Mouse (Mus musculus) layer of hippocampus, adult 11-12 months (tissue): ENCODE results near the gene Egflam.

Experiments
- DNase-seq: peaks from one replicate; pipeline ENCODE4 v3.0.0; 2022; ENCODE audit warnings: low spot score

Egflam gene

GRCm38 (mm10) chr15:7397818-7398608 lies at the start of gene Egflam:
Egflam (minus strand) TSS chr15:7398395.
- no peak for DNase-seq

GRCm38 (mm10) chr15:7443396-7444315 lies 45.5 kb upstream of the Egflam start:
- peak; percentile 32 for DNase-seq

DNA sequence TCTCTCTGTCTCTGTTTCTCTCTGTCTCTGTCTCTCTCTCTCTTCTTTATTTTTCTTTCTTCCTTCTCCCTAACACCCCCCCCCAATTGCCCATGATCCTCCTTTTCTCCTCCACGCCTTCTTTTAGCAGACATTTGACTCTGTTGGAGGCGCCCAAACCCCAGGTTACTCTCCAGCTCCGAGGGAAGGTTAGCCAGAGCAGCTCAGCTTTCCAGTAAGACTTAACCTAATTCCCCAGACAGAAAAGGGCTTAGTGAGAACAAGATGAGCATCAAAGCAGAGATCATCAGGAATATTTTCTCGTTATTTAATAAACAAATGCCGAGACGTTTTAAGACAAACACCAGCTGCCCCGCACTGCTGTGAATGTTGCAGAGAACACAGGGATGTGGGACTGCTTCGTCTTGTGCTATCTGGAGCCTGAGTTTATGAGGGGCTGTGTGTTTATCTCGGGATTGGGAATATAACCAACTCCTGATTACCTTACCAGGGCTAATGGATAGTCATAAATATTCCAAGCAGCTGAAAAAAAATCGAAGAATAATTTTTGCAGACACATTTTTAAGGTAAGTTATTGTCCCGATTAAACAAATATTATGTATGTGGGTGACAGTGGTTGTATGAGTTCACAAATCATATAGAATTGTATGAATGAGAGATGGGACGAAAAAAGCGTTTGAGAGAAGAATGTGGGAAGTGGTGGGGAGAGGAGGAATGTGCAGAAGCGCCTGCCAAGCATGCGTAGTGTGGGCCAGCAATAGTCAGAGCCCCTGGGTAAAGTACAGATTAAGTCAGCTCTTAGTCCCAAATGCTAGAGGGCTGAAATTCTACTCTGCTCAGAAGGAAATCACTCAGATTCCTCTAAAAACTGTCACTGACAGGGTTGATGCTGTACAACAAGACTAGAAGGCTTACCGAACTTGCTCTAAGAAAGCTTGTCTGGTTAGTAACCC lies 44.2 kb upstream of the Egflam start:
- no peak for DNase-seq

- DNase-seq: no peak
These were observed 26.1 kb upstream of the Egflam start for GRCm38 (mm10) chr15:7424282-7424681.

- no peak for DNase-seq
These were observed 6.3 kb upstream of the Egflam start for GRCm38 (mm10) chr15:7404521-7404920.

- DNase-seq: no peak
These were observed 680 bp upstream of the Egflam start for GRCm38 (mm10) chr15:7398609-7399540.

GRCm38 (mm10) chr15:7397446-7397817 lies 763 bp downstream of the Egflam start:
- no peak for DNase-seq

GRCm38 (mm10) chr15:7383349-7383748 lies 14.8 kb downstream of the Egflam start:
- DNase-seq: no peak

DNA sequence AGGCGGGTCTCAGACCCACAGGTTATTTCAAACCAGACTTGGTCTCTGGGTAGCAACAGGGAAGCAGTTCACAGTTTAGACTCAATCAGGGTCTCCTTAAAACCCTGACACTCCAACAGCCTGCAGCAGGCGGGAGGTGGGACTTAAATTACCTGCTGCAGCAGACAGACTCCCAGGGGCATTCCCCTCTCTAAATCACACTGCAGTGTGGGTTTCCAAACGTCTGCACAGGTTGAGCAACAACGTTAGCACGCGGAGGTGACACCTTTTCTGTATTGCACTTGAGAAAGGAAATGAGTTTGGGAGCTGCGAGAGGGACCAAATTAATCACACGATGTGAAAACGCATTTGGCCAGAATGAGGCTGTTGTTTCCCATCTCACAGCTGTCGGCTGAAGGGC lies 15.7 kb downstream of the Egflam start:
- no peak for DNase-seq

DNA sequence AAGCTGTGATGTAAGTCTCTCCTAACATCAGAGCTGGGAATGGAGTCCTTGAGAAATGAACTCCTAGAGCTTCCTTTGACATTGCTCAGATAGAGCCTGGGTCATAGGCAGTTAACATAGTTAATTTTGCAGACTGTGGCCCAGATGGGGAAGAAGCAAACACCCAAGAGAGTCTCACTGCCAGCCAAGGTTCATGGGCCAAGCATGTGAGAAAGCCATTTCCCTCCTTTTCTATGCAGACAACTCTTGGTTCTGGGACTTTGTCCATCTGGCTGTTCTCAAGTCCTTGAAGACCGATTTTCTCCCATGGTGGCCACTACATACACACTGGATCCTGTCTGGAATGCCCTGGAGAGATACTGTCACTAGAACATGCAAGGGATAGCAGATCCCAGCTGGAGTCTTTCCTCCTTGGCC lies 45.6 kb downstream of the Egflam start:
- no peak for DNase-seq

DNA sequence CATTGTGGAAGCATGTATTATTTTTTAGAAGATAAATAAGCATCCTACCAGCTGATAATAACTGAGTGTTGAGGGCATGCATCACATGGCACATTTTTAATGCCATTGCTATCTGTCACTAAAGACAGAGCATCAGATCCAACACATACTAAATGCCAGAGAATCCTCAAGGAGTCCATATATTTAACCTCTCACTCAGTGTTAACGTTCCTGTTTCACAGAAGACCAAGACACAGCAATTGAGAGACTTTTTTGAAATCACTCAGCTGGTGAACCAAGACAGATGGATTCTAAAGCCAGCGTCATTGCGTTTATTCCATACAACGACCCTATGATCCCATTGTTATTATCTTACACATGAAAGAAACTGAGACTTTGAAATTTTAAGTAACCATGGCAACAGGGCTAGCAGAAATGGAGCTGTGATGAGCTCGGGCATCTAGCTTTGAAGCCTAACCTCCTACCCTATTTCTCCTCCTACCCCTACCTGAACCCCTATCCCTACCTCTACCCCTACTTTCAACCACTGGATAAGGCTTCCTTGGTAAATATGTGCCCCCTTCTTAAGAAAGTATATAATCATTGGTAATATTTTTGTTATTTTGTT lies 57.4 kb downstream of the Egflam start:
- no peak for DNase-seq

DNA sequence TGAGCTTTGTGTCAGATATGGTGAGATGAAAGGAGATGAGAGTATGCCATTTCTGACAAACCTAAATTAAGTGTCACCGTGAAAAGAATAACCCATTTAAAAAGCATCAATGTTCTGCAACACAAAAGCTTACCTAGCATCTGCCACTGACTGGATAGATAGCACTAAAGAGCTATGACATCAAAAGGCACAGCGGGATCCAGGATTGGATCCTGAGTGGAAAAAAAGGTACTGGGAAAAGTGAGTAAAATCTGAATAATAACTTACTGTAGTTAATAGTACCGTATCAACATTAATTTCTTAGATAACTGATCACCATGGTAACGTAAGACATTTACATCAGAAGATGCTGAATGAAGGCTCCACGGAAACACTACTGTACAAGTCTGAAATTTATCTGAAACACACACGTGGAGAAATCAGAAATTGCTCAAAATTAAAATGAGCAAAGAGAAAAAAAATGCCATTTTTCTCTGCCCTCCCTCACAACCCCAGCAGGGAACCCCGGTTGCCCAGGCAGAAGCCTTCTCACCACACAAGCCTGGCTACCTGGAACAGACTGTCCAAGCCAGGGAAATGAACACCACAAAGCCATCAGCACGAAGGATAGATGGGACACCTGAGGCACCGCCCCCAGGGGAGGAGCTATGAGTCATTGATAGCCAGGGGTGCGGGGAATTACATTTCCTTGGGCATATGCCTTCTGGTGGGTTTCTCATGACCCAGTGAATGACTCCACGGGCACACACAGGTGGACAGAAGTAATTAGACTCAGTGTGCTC lies 63.5 kb downstream of the Egflam start:
- DNase-seq: no peak

GRCm38 (mm10) chr15:7332875-7333274 lies 65.3 kb downstream of the Egflam start:
- DNase-seq: no peak

GRCm38 (mm10) chr15:7322599-7323311 lies 75.4 kb downstream of the Egflam start:
- DNase-seq: no peak

GRCm38 (mm10) chr15:7320901-7321300 lies 77.3 kb downstream of the Egflam start:
- DNase-seq: no peak

- DNase-seq: no peak
These were observed 82.7 kb downstream of the Egflam start for GRCm38 (mm10) chr15:7315539-7315938.

GRCm38 (mm10) chr15:7308711-7309110 lies 89.5 kb downstream of the Egflam start:
- DNase-seq: no peak

DNA sequence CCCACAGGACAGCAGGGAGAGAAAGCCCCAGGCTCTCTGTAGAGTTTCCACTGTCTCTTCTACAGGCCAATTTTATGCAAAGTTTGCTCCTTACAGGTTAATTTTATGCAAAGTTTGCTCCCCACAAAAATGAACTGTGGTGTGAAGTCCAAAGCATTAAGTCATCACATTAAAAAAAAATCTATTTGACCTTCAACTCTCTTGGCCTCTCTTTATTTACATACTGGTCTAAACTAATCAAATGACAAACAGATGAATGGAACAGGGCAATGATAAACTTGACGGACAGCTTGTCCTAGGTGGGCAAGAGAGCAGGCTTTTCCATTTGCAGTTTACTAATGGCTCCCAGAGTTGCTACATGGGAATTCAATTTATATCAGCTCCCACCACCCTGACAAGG lies 98.3 kb downstream of the Egflam start:
- no peak for DNase-seq

DNA sequence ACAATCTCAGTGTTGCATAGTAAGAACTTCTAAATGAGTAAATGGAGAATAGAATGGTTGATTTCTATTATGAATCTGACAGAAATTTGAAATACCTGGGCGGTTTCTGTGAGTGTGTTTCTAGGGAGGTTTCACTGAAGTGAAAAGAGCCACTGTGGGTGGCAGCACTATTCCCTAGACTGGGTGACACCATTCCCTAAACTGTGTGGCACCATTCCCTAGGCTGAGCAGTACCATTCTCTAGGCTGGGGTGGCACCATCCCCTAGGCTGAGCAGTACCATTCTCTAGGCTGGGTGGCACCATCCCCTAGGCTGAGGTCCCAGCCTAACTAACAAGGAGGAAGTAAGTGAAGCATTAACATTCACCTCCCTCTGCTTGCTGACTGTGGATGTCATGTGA lies 103.0 kb downstream of the Egflam start:
- no peak for DNase-seq
